ENCODE assay signal across 12 mouse cellular contexts in genomic region chr14:26910461-26910860, GRCm38 (mm10). TPM values are rescaled to one million over a fixed set of nuclear protein-coding genes. Genes with fewer than 3 reads are reported as not detected.
"Had no signal": no experiment of that assay in that cellular context is flagged by ENCODE, and none has a peak within 500 bp of the region (broad histone marks: within the 10 kb centered on the region; RNA-seq: fewer than 3 reads in every experiment).

No protein-coding gene starts in this region.

RNA-seq across cellular contexts. Expression of gene Asb14, which starts 16.1 kb away (rescaled TPM):
- total RNA-seq: hematopoietic stem cell, adult 5-6 weeks; hindbrain, postnatal 0 days; layer of hippocampus, adult 2 months; layer of hippocampus, postnatal 25 days; layer of hippocampus, postnatal 36 days; left cerebral cortex, adult 18-20 months; left cerebral cortex, adult 8-10 months had no signal
- polyA plus RNA-seq: hindbrain, embryonic 10.5 days; hindbrain, embryonic 12.5 days; intestine, embryonic 16.5 days; kidney, embryonic 15.5 days; large intestine, adult 2 months had no signal
